Mouse (Mus musculus): Measurements from ENCODE around the gene Rps6ka5.

DNA sequence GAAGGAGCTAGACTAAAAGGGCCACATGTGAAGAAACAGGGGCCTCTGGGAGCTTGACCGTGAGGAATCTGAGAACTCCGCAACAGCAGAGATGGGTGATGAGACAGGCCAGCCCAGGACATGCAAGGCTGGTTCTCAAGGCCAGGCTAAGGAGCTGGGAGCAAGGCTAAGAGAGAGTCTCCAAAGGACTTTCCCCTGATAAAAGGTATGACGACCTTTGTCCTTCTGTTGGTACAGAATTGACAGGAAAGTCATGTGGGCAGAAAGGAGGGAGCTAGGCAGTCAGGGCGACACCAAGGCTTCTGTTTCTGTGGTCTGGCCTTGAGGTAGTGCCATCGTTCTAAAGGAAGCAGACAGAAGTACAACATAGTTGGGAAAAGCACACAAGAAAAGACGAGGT is 173.1 kb downstream of the Rps6ka5 start:
- TF ChIP-seq CTCF (IDR thresholded peaks at IDR 0.05; ENCODE audit: insufficient read depth, low read length) (no peak), POLR2A (IDR thresholded peaks at IDR 0.05; ENCODE audit: borderline replicate concordance, extremely low read depth, low read depth, low read length) (no peak)
